Mouse (Mus musculus): Measurements from ENCODE around the gene 4931440F15Rik. TPM values are rescaled to one million over a fixed set of nuclear protein-coding genes. Genes with fewer than 3 reads are reported as not detected.

The 4931440F15Rik gene
- total RNA-seq, 2 experiments from 2014 or later: 2.2 to 2.7 TPM

DNA sequence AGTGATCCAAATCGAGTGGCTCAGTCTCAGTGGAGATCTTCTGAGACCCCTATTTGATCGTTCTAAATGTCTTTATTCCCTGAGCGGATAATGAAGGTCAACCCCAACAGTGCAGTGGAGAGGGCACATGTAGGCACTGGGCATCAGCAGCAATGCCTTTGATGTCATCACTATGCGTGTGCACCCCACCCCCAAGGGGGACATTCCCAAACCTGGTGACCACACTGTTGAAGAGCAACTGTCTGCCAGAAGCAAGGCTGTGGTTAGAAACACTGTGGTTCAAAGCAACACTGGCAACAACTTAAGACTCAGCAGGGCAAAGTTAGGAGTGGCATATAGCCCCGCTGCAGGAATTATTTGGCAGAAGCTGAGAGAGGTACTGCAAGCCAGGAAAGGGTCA, 18.1 kb downstream of the 4931440F15Rik start:
- no peak for DNase-seq (ENCODE audit: low spot score in 2 of 2)

- no peak for DNase-seq (ENCODE audit: low spot score in 2 of 2)
Measured at GRCm38 (mm10) chr11:29801432-29802427, 23.7 kb downstream of the 4931440F15Rik start.

DNA sequence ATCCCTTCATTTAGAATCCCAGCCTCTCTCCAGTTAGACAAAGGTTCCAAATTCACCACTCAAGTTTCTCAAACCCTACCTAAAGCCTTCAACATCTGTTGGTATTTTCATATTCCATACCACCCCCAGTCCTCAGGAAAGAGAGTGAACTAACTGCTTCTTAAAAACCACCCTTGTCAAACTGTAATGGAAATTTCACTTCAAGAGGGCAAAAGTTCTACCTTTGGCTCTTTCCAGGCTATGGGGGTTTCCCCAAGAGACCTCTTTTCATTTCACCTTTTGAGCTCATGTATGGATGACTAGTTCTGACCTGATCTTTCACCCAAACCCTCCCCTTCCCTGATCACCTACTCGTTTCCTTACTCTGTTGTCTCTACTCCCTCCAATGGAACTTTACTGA, 25.6 kb downstream of the 4931440F15Rik start:
- no peak for DNase-seq (ENCODE audit: low spot score in 2 of 2)

DNA sequence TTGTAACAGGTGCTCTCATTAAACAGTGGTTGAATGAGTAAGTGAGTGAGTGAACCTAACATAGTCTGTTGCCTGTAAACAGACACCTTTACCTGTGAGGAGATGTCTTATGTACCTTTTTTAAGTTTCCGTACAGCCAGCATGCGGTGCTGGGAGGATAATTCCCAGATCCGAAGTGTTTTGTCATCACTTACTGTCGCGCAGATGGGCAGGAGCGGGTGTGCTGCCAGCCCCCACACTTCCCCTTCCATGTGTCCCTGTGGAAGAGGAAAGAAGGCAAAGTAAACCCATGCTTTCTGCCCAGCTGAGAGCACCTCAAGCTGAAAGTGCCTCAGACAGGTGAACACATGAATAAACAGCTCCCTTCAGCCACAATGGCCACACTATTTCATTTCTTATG, 30.4 kb downstream of the 4931440F15Rik start:
- DNase-seq (ENCODE audit: low spot score in 2 of 2): peak; percentile 63 to 86

DNA sequence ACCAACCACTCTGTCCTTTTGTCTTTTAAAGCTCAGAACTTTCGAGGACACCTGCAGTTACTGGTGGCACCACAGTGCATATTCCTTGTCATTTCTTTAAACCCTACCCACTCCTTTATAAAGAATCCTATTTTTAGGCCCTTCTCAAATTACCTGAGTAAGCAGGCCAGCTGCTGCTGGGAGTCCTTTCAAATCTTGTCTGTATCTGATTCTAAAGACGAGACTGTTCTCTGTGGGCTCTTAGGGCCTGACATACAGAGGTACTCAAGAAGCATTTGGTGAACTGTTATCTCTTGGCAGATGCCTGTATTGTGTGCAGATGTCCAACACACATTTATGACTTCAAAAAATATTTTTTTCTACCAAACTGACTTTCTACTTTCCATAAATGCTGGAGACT, 31.0 kb downstream of the 4931440F15Rik start:
- no peak for DNase-seq (ENCODE audit: low spot score in 2 of 2)

- no peak for DNase-seq (ENCODE audit: low spot score in 2 of 2)
Measured at GRCm38 (mm10) chr11:29790796-29791195, 34.7 kb downstream of the 4931440F15Rik start.

- peak; percentile 91 to 96 for DNase-seq (ENCODE audit: low spot score in 2 of 2)
Measured at GRCm38 (mm10) chr11:29788921-29789638, 36.4 kb downstream of the 4931440F15Rik start.

DNA sequence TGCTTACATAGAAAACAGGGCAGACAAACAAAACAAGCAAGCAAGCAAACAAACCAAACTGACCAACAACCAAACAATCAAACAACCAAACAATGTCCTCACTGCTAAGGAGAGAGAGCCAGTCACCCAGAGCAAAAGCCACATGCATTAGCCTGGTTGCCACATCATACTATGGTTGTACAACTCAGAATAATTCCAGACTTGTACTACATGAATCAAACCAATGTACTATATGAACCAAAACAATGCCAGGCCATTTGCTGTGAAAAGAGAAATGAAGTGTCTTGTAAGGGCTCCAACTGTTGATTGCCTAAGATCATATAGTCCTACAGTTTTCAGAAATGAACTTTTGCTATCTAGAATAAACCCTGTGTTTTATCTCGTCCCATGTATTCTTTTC, 37.0 kb downstream of the 4931440F15Rik start:
- DNase-seq (ENCODE audit: low spot score in 2 of 2): no peak

DNA sequence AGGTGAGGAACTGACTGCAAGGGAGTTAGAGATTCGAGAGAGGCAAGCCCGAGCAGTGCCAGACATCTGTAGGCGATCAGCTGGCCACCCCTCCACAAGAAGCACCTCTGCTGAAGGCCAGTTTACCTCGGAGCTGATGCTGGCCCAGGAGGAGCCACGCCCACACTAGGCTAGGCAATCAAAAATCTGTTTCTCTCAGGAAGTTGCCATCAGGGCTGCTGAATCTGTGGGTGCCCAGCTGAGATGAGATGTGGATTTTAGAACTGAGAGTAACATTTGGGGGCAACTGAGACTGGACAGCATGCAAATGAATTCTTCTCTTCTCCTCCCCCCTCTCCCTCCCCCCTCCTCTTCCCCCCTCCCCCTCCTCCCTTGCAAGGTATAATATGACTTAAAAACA, 38.0 kb downstream of the 4931440F15Rik start:
- peak in 1 of 2 experiments; percentile 50 for DNase-seq (ENCODE audit: low spot score in 2 of 2)

DNA sequence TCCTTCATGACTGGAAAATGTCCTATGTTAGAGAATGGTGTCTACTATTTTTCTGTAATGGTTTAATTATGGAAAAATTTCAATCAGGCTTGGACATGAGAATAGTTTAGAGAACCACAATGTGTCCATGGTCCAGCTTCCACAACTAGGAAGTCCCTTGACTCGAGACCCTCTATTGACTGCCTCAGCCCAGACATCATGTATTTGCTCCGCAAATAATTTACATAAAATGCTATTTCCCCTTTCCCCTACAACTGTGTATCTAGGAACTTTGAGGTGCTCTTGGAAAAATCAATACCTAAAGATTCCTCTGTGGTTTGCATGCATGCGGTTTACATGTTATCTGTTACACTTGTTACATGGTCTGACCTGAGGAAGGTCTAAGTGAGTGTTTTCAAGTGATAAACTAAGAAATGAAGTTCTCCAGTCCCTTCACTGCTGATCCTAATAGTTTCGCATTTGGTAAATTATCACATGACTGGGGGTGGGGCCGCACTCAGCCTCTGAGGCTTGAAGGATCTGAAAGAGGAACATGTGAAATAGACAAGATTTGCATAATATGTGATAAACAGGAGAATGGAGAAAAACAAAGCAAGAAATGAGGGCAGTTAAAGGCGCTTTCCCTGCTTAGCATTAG, 38.8 kb downstream of the 4931440F15Rik start:
- no peak for DNase-seq (ENCODE audit: low spot score in 2 of 2)

- DNase-seq (ENCODE audit: low spot score in 2 of 2): no peak
Measured at GRCm38 (mm10) chr11:29779409-29780026, 46.0 kb downstream of the 4931440F15Rik start.

- no peak for DNase-seq (ENCODE audit: low spot score in 2 of 2)
Measured at GRCm38 (mm10) chr11:29778936-29779335, 46.5 kb downstream of the 4931440F15Rik start.

DNA sequence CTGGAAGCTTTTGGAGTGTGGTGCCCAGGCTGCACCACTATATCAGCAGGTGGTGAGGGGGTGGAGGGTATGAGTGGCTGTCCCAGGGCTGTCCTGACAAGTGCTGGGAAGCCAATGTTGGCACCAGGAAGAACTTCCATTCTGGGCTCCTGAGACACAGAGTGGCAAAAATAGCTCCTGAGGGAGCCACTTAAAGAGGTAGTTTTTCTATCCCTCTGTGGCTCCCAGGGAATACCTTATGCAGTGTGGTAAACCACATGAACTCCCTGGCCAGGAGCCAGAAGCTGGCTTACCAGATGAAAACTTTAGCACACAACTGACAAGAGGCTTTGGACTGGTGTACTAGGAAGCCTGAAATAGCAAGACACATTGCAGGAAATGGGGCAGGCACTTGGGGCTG, 47.5 kb downstream of the 4931440F15Rik start:
- peak; percentile 44 to 85 for DNase-seq (ENCODE audit: low spot score in 2 of 2)

GRCm38 (mm10) chr11:29774760-29775159, 50.7 kb downstream of the 4931440F15Rik start:
- DNase-seq (ENCODE audit: low spot score in 2 of 2): no peak

GRCm38 (mm10) chr11:29774296-29774695, 51.2 kb downstream of the 4931440F15Rik start:
- peak in 1 of 2 experiments; percentile 60 for DNase-seq (ENCODE audit: low spot score in 2 of 2)

Other genes with a start within 250 kb of the 4931440F15Rik start
- 100 to 1,000 TPM; 468 to 492 TPM for gene Rtn4, start 132.7 kb downstream of the 4931440F15Rik start, total RNA-seq (2021)
- 10 to 100 TPM; 22.2 to 22.9 TPM for gene Eml6, start 200.4 kb upstream of the 4931440F15Rik start, total RNA-seq (2021)

Measured in layer of hippocampus, adult 18-20 months (tissue).